Mouse (Mus musculus) megakaryocyte, embryonic 14.5 days (primary cell): ENCODE data around the gene Vmn1r42.

Experiments
- FLI1 ChIP-seq: IDR thresholded peaks from 2 replicates; pipeline ENCODE4 v1.6.1; 2012; ENCODE audit warnings: low read length, inconsistent platforms, mixed read lengths
- GATA1 ChIP-seq: IDR thresholded peaks from 3 replicates; pipeline ENCODE4 v1.6.1; 2012; ENCODE audit warnings: mixed read lengths, low read length, inconsistent platforms, borderline replicate concordance

DNA sequence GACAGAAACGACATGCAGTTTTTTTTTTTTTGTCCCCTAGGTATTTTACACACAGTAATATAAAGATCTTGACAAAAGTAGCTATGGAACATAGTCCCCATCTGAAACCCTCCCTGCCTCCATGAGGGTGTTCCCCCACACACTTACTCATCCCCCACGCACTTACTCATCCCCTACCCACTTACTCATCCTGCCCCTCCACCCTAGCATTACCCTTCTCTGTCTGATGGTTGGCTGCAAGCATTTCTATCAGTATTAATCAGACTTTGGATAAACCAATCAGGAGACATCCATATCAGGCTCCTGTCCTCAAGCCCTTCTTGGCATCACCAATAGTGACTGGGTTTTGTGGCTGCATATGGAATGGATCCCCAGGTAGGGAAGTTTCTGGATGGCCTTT lies 750 bp upstream of the Vmn1r42 start:
- no peak for TF ChIP-seq GATA1
- TF ChIP-seq FLI1, result no peak
